Mouse (Mus musculus) heart, embryonic 16.5 days (tissue): Measurements from ENCODE around the gene Asic1. TPM values are rescaled to one million over a fixed set of nuclear protein-coding genes. Genes with fewer than 3 reads are reported as not detected.
A peak's percentile ranks its signal among the peaks of the same experiment; 100 is the strongest.

ENCODE experiments used
- ATAC-seq: fragments of 200-750 bp; cut with Nextera tagmentation; replicated peaks from 2 replicates; pipeline ENCODE4 v1.8.0; 2017; ENCODE audit warnings: moderate number of reproducible peaks; ENCODE audit not compliant: insufficient read depth, low FRiP score; ENCODE audit errors: extremely low read depth
- H3K27ac ChIP-seq: fragments of 300-500 bp; sonication (generic); 2 replicates; pipeline ENCODE4 v1.5.1; 2014; ENCODE audit warnings: mild to moderate bottlenecking, low read length, control low read depth, moderate library complexity
- H3K27me3 ChIP-seq: fragments of 300-500 bp; sonication (generic); 2 replicates; pipeline ENCODE4 v1.6.1; 2014; ENCODE audit warnings: low read length, mixed read lengths; ENCODE audit not compliant: control insufficient read depth, insufficient read depth
- H3K36me3 ChIP-seq: fragments of 300-500 bp; sonication (generic); 2 replicates; pipeline ENCODE4 v1.6.1; 2014; ENCODE audit not compliant: control insufficient read depth, insufficient read depth
- H3K4me1 ChIP-seq: fragments of 300-500 bp; sonication (generic); 2 replicates; pipeline ENCODE4 v1.6.1; 2014; ENCODE audit warnings: low read length, mixed read lengths; ENCODE audit not compliant: control insufficient read depth, insufficient read depth
- H3K4me2 ChIP-seq: fragments of 300-500 bp; sonication (generic); 2 replicates; pipeline ENCODE4 v1.6.1; 2014; ENCODE audit warnings: low read depth, mild to moderate bottlenecking, control low read depth, low read length
- H3K4me3 ChIP-seq: fragments of 300-500 bp; sonication (generic); 2 replicates; pipeline ENCODE4 v1.5.1; 2014; ENCODE audit warnings: mild to moderate bottlenecking, control low read depth, low read length
- H3K9ac ChIP-seq: fragments of 300-500 bp; sonication (generic); 2 replicates; pipeline ENCODE4 v1.6.1; 2014; ENCODE audit warnings: low read length, control low read depth
- H3K9me3 ChIP-seq: fragments of 300-500 bp; sonication (generic); replicated peaks from 2 replicates; pipeline ENCODE4 v1.6.1; 2016; ENCODE audit warnings: low read length; ENCODE audit not compliant: control insufficient read depth
- WGBS: fragments of 180-500 bp; shearing (Covaris S2); extraction: QIAGEN DNeasy Blood & Tissue Kit; methylation state at CpG from one replicate; pipeline ENCODE4 v1.1.7; 2014; 5-methylcytosine and 5-hydroxymethylcytosine counted together
- polyA plus RNA-seq: library from polyadenylated mRNA; unstranded; fragments of >200 nt; fragmentation: Nextera tagmentation; extraction: Ambion mirVana; gene quantifications from 2 replicates; pipeline ENCODE4 v1.2.1, GENCODE M21; 2015

Gene Asic1
- polyA plus RNA-seq, 1 experiment from 2014 or later, result 1.6 TPM

- H3K4me2 ChIP-seq, result no peak overlapping the region
- no peaks in the 10 kb centered on the region for H3K9me3 ChIP-seq
- ATAC-seq, result no peak
- no peaks in the 10 kb centered on the region for H3K27me3 ChIP-seq
- WGBS, result 65% methylated on average over 13 of the region's 13 CpGs
- peaks cover 52% of the 10 kb centered on the region for H3K36me3 ChIP-seq
- peaks cover 19% of the 10 kb centered on the region for H3K4me1 ChIP-seq
- H3K27ac ChIP-seq, result peak overlapping the region; percentile 82
- peak overlapping the region; percentile 61; the same call in 1 of the 2 replicates for H3K9ac ChIP-seq
- H3K4me3 ChIP-seq, result no peak overlapping the region
These were observed 42.7 kb downstream of the Asic1 start for GRCm38 (mm10) chr15:99712666-99713559.

- ATAC-seq, result no peak
- Histone ChIP-seq H3K4me2 (no peak overlapping the region), H3K4me3 (no peak overlapping the region), H3K9me3 (no peaks in the 10 kb centered on the region), H3K27me3 (no peaks in the 10 kb centered on the region), H3K36me3 (peaks cover 46% of the 10 kb centered on the region), H3K9ac (peak overlapping the region; percentile 61), H3K27ac (peak overlapping the region; percentile 82), H3K4me1 (peaks cover 19% of the 10 kb centered on the region)
- WGBS, result 67% methylated on average over 3 of the region's 3 CpGs
These were observed 43.4 kb downstream of the Asic1 start for GRCm38 (mm10) chr15:99713569-99713968.

- WGBS, result 38% methylated on average over 4 of the region's 4 CpGs
- peak; percentile 38; the same call in 1 of the 2 replicates for ATAC-seq
- Histone ChIP-seq H3K4me1 (peaks cover 19% of the 10 kb centered on the region), H3K27ac (peak overlapping the region; percentile 82), H3K4me2 (no peak overlapping the region), H3K27me3 (no peaks in the 10 kb centered on the region), H3K4me3 (no peak overlapping the region), H3K9ac (peak overlapping the region; percentile 61), H3K9me3 (no peaks in the 10 kb centered on the region), H3K36me3 (peaks cover 40% of the 10 kb centered on the region)
These were observed 44.0 kb downstream of the Asic1 start for GRCm38 (mm10) chr15:99714206-99714605.

GRCm38 (mm10) chr15:99714858-99715257 lies 44.7 kb downstream of the Asic1 start:
- WGBS, result 44% methylated on average over 7 of the region's 7 CpGs
- H3K27me3 ChIP-seq, result no peaks in the 10 kb centered on the region
- H3K27ac ChIP-seq, result peak overlapping the region; percentile 82
- peaks cover 34% of the 10 kb centered on the region for H3K36me3 ChIP-seq
- peak; percentile 45; the same call in 1 of the 2 replicates for ATAC-seq
- H3K9ac ChIP-seq, result no peak overlapping the region
- H3K4me2 ChIP-seq, result no peak overlapping the region
- H3K4me1 ChIP-seq, result peaks cover 19% of the 10 kb centered on the region
- no peaks in the 10 kb centered on the region for H3K9me3 ChIP-seq
- H3K4me3 ChIP-seq, result no peak overlapping the region

GRCm38 (mm10) chr15:99715361-99715865 lies 45.2 kb downstream of the Asic1 start:
- WGBS, result 73% methylated on average over 13 of the region's 13 CpGs
- H3K9ac ChIP-seq, result no peak overlapping the region

GRCm38 (mm10) chr15:99715982-99716746 lies 46.0 kb downstream of the Asic1 start:
- Histone ChIP-seq H3K4me1 (peaks cover 19% of the 10 kb centered on the region), H3K36me3 (peaks cover 22% of the 10 kb centered on the region), H3K27me3 (no peaks in the 10 kb centered on the region), H3K9ac (no peak overlapping the region), H3K27ac (no peak overlapping the region), H3K4me2 (no peak overlapping the region), H3K9me3 (no peaks in the 10 kb centered on the region), H3K4me3 (no peak overlapping the region)
- WGBS, result 73% methylated on average over 11 of the region's 11 CpGs
- no peak for ATAC-seq

More at GRCm38 (mm10) chr15:99715361-99715865, 45.2 kb downstream of the Asic1 start:
- H3K27me3 ChIP-seq, result no peaks in the 10 kb centered on the region
- H3K36me3 ChIP-seq, result peaks cover 29% of the 10 kb centered on the region
- H3K4me3 ChIP-seq, result no peak overlapping the region
- no peak overlapping the region for H3K4me2 ChIP-seq
- ATAC-seq, result no peak
- no peaks in the 10 kb centered on the region for H3K9me3 ChIP-seq
- peaks cover 19% of the 10 kb centered on the region for H3K4me1 ChIP-seq
- H3K27ac ChIP-seq, result no peak overlapping the region

- Histone ChIP-seq H3K27me3 (no peaks in the 10 kb centered on the region), H3K4me2 (no peak overlapping the region), H3K36me3 (peaks cover 15% of the 10 kb centered on the region), H3K27ac (no peak overlapping the region), H3K9me3 (no peaks in the 10 kb centered on the region), H3K4me1 (peaks cover 19% of the 10 kb centered on the region), H3K9ac (no peak overlapping the region), H3K4me3 (no peak overlapping the region)
- 81% methylated on average over 12 of the region's 12 CpGs for WGBS
- no peak for ATAC-seq
These were observed 46.6 kb downstream of the Asic1 start for GRCm38 (mm10) chr15:99716814-99717213.

- Histone ChIP-seq H3K4me1 (peaks cover 24% of the 10 kb centered on the region), H3K4me2 (no peak within 1 kb of the TSS), H3K27ac (no peak within 1 kb of the TSS), H3K36me3 (peaks cover 7% of the 10 kb centered on the region), H3K4me3 (no peak within 1 kb of the TSS), H3K9ac (0 out of 2 replicates have a peak within 1 kb of the TSS, but pooled peaks have one; percentile 1), H3K27me3 (no peaks in the 10 kb centered on the region), H3K9me3 (no peaks in the 10 kb centered on the region)
- 61% methylated on average over 26 of the region's 26 CpGs for WGBS
- ATAC-seq, result no peak
These were observed 47.5 kb downstream of the Asic1 start, which contains the start of gene Gpd1 for GRCm38 (mm10) chr15:99717386-99718334. Gene Gpd1, plus strand, starts transcription at chr15:99717515.
